Mouse (Mus musculus): Measurements from ENCODE around the gene Erich3. TPM values are rescaled to one million over a fixed set of nuclear protein-coding genes. Genes with fewer than 3 reads are reported as not detected.

Gene Erich3
- total and polyA plus RNA-seq, 2 experiments from 2014 or later = 0.08 TPM; not detected in 1

- Histone ChIP-seq H3K27me3 (ENCODE audit: control insufficient read depth, insufficient read depth, low read length) (no peaks in the 10 kb centered on the region), H3K9ac (replicated peaks; ENCODE audit: low read depth, low read length) (no peak overlapping the region), H3K27ac (ENCODE audit: low read depth) (no peak overlapping the region), H3K36me3 (replicated peaks; ENCODE audit: control insufficient read depth, insufficient read depth, low read length) (no peaks in the 10 kb centered on the region), H3K4me1 (ENCODE audit: control insufficient read depth, insufficient read depth) (no peaks in the 10 kb centered on the region), H3K4me3 (ENCODE audit: low read depth, low read length) (no peak overlapping the region), H3K9me3 (replicated peaks; ENCODE audit: control insufficient read depth, low read length) (no peaks in the 10 kb centered on the region), H3K4me2 (ENCODE audit: low read depth, low read length) (no peak overlapping the region)
- ATAC-seq (ENCODE audit: insufficient read depth, low read depth) = 0 out of 2 replicates have a peak, but pooled peaks have one; percentile 27
- no peak for TF ChIP-seq CTCF (IDR thresholded peaks at IDR 0.05; ENCODE audit: low read depth)
- TF ChIP-seq EP300 (IDR thresholded peaks at IDR 0.05; ENCODE audit: low read depth) = no peak
- WGBS = 48% methylated on average over 7 of the region's 7 CpGs
- DNase-seq (ENCODE audit: low spot score) = no peak
Measured at GRCm38 (mm10) chr3:154723198-154723597, 59.5 kb downstream of the Erich3 start.

- Histone ChIP-seq H3K4me3 (ENCODE audit: low read depth, low read length) (no peak overlapping the region), H3K9me3 (replicated peaks; ENCODE audit: control insufficient read depth, low read length) (no peaks in the 10 kb centered on the region), H3K9ac (replicated peaks; ENCODE audit: low read depth, low read length) (no peak overlapping the region), H3K27ac (ENCODE audit: low read depth) (no peak overlapping the region), H3K4me2 (ENCODE audit: low read depth, low read length) (no peak overlapping the region), H3K36me3 (replicated peaks; ENCODE audit: control insufficient read depth, insufficient read depth, low read length) (no peaks in the 10 kb centered on the region), H3K27me3 (ENCODE audit: control insufficient read depth, insufficient read depth, low read length) (no peaks in the 10 kb centered on the region), H3K4me1 (ENCODE audit: control insufficient read depth, insufficient read depth) (no peaks in the 10 kb centered on the region)
- 89% methylated on average over 10 of the region's 10 CpGs for WGBS
- no peak for TF ChIP-seq EP300 (IDR thresholded peaks at IDR 0.05; ENCODE audit: low read depth)
- TF ChIP-seq CTCF (IDR thresholded peaks at IDR 0.05; ENCODE audit: low read depth) = no peak
- ATAC-seq (ENCODE audit: insufficient read depth, low read depth) = no peak
- DNase-seq (ENCODE audit: low spot score) = no peak
Measured at GRCm38 (mm10) chr3:154731431-154731830, 67.8 kb downstream of the Erich3 start.

- H3K27ac ChIP-seq (ENCODE audit: low read depth) = no peak overlapping the region
- no peak overlapping the region for H3K4me2 ChIP-seq (ENCODE audit: low read depth, low read length)
- no peaks in the 10 kb centered on the region for H3K9me3 ChIP-seq (replicated peaks; ENCODE audit: control insufficient read depth, low read length)
- DNase-seq (ENCODE audit: low spot score) = no peak
- no peak overlapping the region for H3K4me3 ChIP-seq (ENCODE audit: low read depth, low read length)
- no peaks in the 10 kb centered on the region for H3K4me1 ChIP-seq (ENCODE audit: control insufficient read depth, insufficient read depth)
- WGBS = 74% methylated on average over 5 of the region's 5 CpGs
- no peak overlapping the region for H3K9ac ChIP-seq (replicated peaks; ENCODE audit: low read depth, low read length)
- no peaks in the 10 kb centered on the region for H3K36me3 ChIP-seq (replicated peaks; ENCODE audit: control insufficient read depth, insufficient read depth, low read length)
- TF ChIP-seq EP300 (IDR thresholded peaks at IDR 0.05; ENCODE audit: low read depth) (no peak), CTCF (IDR thresholded peaks at IDR 0.05; ENCODE audit: low read depth) (no peak)
- no peaks in the 10 kb centered on the region for H3K27me3 ChIP-seq (ENCODE audit: control insufficient read depth, insufficient read depth, low read length)
- no peak for ATAC-seq (ENCODE audit: insufficient read depth, low read depth)
Measured at GRCm38 (mm10) chr3:154741496-154741895, 77.8 kb downstream of the Erich3 start.

- Histone ChIP-seq H3K27ac (ENCODE audit: low read depth) (no peak overlapping the region), H3K9ac (replicated peaks; ENCODE audit: low read depth, low read length) (no peak overlapping the region), H3K9me3 (replicated peaks; ENCODE audit: control insufficient read depth, low read length) (no peaks in the 10 kb centered on the region), H3K36me3 (replicated peaks; ENCODE audit: control insufficient read depth, insufficient read depth, low read length) (no peaks in the 10 kb centered on the region), H3K4me1 (ENCODE audit: control insufficient read depth, insufficient read depth) (no peaks in the 10 kb centered on the region), H3K27me3 (ENCODE audit: control insufficient read depth, insufficient read depth, low read length) (no peaks in the 10 kb centered on the region), H3K4me2 (ENCODE audit: low read depth, low read length) (no peak overlapping the region), H3K4me3 (ENCODE audit: low read depth, low read length) (no peak overlapping the region)
- no peak for DNase-seq (ENCODE audit: low spot score)
- ATAC-seq (ENCODE audit: insufficient read depth, low read depth) = no peak
- no peak for TF ChIP-seq CTCF (IDR thresholded peaks at IDR 0.05; ENCODE audit: low read depth)
- TF ChIP-seq EP300 (IDR thresholded peaks at IDR 0.05; ENCODE audit: low read depth) = no peak
- WGBS = 74% methylated on average over 5 of the region's 5 CpGs
Measured at GRCm38 (mm10) chr3:154742927-154743326, 79.3 kb downstream of the Erich3 start.

DNA sequence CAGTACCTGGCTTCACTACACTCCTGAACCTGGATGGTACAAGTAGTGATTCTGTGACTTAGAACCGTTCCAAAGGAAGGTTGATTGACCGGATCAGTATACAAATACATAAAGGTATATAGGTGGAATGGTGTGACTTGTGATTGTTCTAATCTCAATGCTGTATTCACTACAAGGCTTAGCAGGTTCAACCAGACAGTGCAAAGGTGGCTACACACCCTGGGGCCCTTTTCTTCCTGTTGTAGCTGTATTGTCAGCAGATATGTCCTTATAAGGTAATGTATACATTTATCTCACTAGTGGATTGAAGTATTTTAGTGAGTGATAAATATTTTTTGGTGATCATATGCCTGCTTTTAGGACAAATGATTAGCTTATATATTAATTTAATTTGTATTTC lies 80.7 kb downstream of the Erich3 start:
- no peak for TF ChIP-seq EP300 (IDR thresholded peaks at IDR 0.05; ENCODE audit: low read depth)
- TF ChIP-seq CTCF (IDR thresholded peaks at IDR 0.05; ENCODE audit: low read depth) = no peak
- 85% methylated on average over 2 of the region's 2 CpGs for WGBS
- no peak overlapping the region for H3K4me3 ChIP-seq (ENCODE audit: low read depth, low read length)
- ATAC-seq (ENCODE audit: insufficient read depth, low read depth) = no peak
- H3K36me3 ChIP-seq (replicated peaks; ENCODE audit: control insufficient read depth, insufficient read depth, low read length) = no peaks in the 10 kb centered on the region
- no peak overlapping the region for H3K9ac ChIP-seq (replicated peaks; ENCODE audit: low read depth, low read length)
- H3K27ac ChIP-seq (ENCODE audit: low read depth) = no peak overlapping the region
- H3K4me2 ChIP-seq (ENCODE audit: low read depth, low read length) = no peak overlapping the region
- DNase-seq (ENCODE audit: low spot score) = no peak
- no peaks in the 10 kb centered on the region for H3K4me1 ChIP-seq (ENCODE audit: control insufficient read depth, insufficient read depth)
- H3K9me3 ChIP-seq (replicated peaks; ENCODE audit: control insufficient read depth, low read length) = no peaks in the 10 kb centered on the region
- no peaks in the 10 kb centered on the region for H3K27me3 ChIP-seq (ENCODE audit: control insufficient read depth, insufficient read depth, low read length)

GRCm38 (mm10) chr3:154754505-154754904 lies 90.8 kb downstream of the Erich3 start:
- Histone ChIP-seq H3K4me1 (ENCODE audit: control insufficient read depth, insufficient read depth) (no peaks in the 10 kb centered on the region), H3K4me3 (ENCODE audit: low read depth, low read length) (no peak overlapping the region), H3K36me3 (replicated peaks; ENCODE audit: control insufficient read depth, insufficient read depth, low read length) (no peaks in the 10 kb centered on the region), H3K4me2 (ENCODE audit: low read depth, low read length) (no peak overlapping the region), H3K9ac (replicated peaks; ENCODE audit: low read depth, low read length) (no peak overlapping the region), H3K27me3 (ENCODE audit: control insufficient read depth, insufficient read depth, low read length) (no peaks in the 10 kb centered on the region), H3K9me3 (replicated peaks; ENCODE audit: control insufficient read depth, low read length) (no peaks in the 10 kb centered on the region), H3K27ac (ENCODE audit: low read depth) (no peak overlapping the region)
- peak; percentile 85 for ATAC-seq (ENCODE audit: insufficient read depth, low read depth)
- 34% methylated on average over 3 of the region's 3 CpGs for WGBS
- peak; percentile 37 for DNase-seq (ENCODE audit: low spot score)
- TF ChIP-seq CTCF (IDR thresholded peaks at IDR 0.05; ENCODE audit: low read depth) (no peak), EP300 (IDR thresholded peaks at IDR 0.05; ENCODE audit: low read depth) (no peak)

Measured in heart, postnatal 0 days (tissue).